Mouse (Mus musculus) neural tube, embryonic 15.5 days (tissue): ENCODE measurements at regions not wholly inside any gene's neighbourhood (a gene's known extent, or its start where the extent isn't known, plus 50 kb on each side); places are given as distances from the start of the nearest gene placed in this dataset.

Experiments
- ATAC-seq: fragments of 200-750 bp; cut with Nextera tagmentation; 2 replicates; pipeline ENCODE4 v1.8.0; 2017; ENCODE audit warnings: mild to moderate bottlenecking, moderate TSS enrichment, moderate library complexity; ENCODE audit not compliant: low FRiP score
- H3K27ac ChIP-seq: fragments of 300-500 bp; sonication (generic); replicated peaks from 2 replicates; pipeline ENCODE4 v1.5.1; 2015; ENCODE audit warnings: mild to moderate bottlenecking, inconsistent platforms
- H3K27me3 ChIP-seq: fragments of 300-500 bp; sonication (generic); replicated peaks from 2 replicates; pipeline ENCODE4 v1.6.1; 2015; ENCODE audit warnings: inconsistent platforms
- H3K36me3 ChIP-seq: fragments of 300-500 bp; sonication (generic); 2 replicates; pipeline ENCODE4 v1.6.1; 2015; ENCODE audit warnings: inconsistent platforms
- H3K4me1 ChIP-seq: fragments of 300-500 bp; sonication (generic); 2 replicates; pipeline ENCODE4 v1.6.1; 2015; ENCODE audit warnings: inconsistent platforms
- H3K4me2 ChIP-seq: fragments of 300-500 bp; sonication (generic); 2 replicates; pipeline ENCODE4 v1.6.1; 2015; ENCODE audit warnings: inconsistent platforms, mild to moderate bottlenecking, moderate library complexity
- H3K4me3 ChIP-seq: fragments of 300-500 bp; sonication (generic); replicated peaks from 2 replicates; pipeline ENCODE4 v1.5.1; 2015; ENCODE audit warnings: mild to moderate bottlenecking, inconsistent platforms
- H3K9ac ChIP-seq: fragments of 300-500 bp; sonication (generic); replicated peaks from 2 replicates; pipeline ENCODE4 v1.6.1; 2015; ENCODE audit warnings: mild to moderate bottlenecking, inconsistent platforms
- H3K9me3 ChIP-seq: fragments of 300-500 bp; sonication (generic); replicated peaks from 2 replicates; pipeline ENCODE4 v1.6.1; 2016; ENCODE audit warnings: inconsistent platforms
- WGBS: fragments of 180-500 bp; shearing (Covaris S2); methylation state at CpG from one replicate; pipeline ENCODE4 v1.1.7; 2015; ENCODE audit warnings: mixed read lengths; 5-methylcytosine and 5-hydroxymethylcytosine counted together

GRCm38 (mm10) chr3:120823536-120823935, 348.0 kb downstream of the Rwdd3 start:
- Histone ChIP-seq H3K27ac (no peak overlapping the region), H3K27me3 (no peaks in the 10 kb centered on the region), H3K9ac (no peak overlapping the region), H3K4me1 (no peaks in the 10 kb centered on the region), H3K9me3 (no peaks in the 10 kb centered on the region), H3K4me2 (no peak overlapping the region), H3K4me3 (no peak overlapping the region), H3K36me3 (no peaks in the 10 kb centered on the region)
- 97% methylated on average over 19 of the region's 19 CpGs for WGBS
- no peak for ATAC-seq

DNA sequence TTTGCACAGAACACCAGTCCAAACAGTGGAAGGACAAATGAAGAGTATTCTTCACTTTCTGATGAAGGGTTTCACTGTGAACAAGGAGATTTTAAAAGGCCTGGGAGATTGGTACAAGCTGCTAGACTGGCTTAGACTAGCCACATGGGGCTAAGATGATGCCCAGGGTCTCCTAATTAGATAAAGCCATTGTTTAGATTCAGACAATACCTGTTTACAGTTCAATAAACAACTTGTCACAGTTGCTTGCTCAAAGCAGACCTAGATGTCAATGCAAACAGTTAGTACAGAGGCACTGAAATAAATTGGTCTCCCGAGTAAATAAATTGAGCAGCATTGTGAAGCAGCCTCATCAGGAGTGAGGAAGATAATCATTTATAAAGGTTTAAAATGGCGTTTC, 359.6 kb downstream of the Rwdd3 start:
- no peak for ATAC-seq
- Histone ChIP-seq H3K4me3 (no peak overlapping the region), H3K9me3 (no peaks in the 10 kb centered on the region), H3K27me3 (no peaks in the 10 kb centered on the region), H3K4me1 (peaks cover 3% of the 10 kb centered on the region; the same call in 1 of the 2 replicates), H3K27ac (no peak overlapping the region), H3K4me2 (no peak overlapping the region), H3K36me3 (no peaks in the 10 kb centered on the region), H3K9ac (no peak overlapping the region)
- WGBS, result 46% methylated on average over 2 of the region's 2 CpGs

DNA sequence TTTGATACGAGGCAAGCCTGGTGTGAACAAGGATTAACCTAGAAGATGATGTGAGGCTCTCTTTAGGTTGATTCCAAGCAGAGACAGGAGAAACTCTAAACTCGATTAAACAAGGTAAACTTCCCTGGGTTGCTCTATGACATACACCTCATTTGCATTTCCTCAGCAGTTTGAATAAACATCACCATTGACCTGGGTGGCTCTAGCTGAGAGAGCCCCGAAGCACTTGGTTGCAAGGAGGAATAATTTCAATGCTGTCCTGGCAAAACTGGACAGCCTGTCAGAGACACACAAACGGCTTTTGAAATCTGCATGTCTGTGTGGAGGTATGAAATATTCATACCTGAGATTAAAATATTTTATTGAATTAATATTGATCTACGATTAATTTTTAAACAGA, 361.0 kb downstream of the Rwdd3 start:
- Histone ChIP-seq H3K27ac (no peak overlapping the region), H3K4me2 (no peak overlapping the region), H3K4me1 (peaks cover 3% of the 10 kb centered on the region; the same call in 1 of the 2 replicates), H3K36me3 (no peaks in the 10 kb centered on the region), H3K4me3 (no peak overlapping the region), H3K27me3 (no peaks in the 10 kb centered on the region), H3K9me3 (no peaks in the 10 kb centered on the region), H3K9ac (no peak overlapping the region)
- WGBS, result 69% methylated on average over 5 of the region's 5 CpGs
- ATAC-seq, result no peak

- Histone ChIP-seq H3K9ac (no peak overlapping the region), H3K27ac (no peak overlapping the region), H3K4me2 (no peak overlapping the region), H3K9me3 (no peaks in the 10 kb centered on the region), H3K4me1 (peaks cover 3% of the 10 kb centered on the region; the same call in 1 of the 2 replicates), H3K4me3 (no peak overlapping the region), H3K36me3 (no peaks in the 10 kb centered on the region), H3K27me3 (no peaks in the 10 kb centered on the region)
- 57% methylated on average over 6 of the region's 6 CpGs for WGBS
- no peak for ATAC-seq
These were observed 361.4 kb downstream of the Rwdd3 start for GRCm38 (mm10) chr3:120810048-120810447.

DNA sequence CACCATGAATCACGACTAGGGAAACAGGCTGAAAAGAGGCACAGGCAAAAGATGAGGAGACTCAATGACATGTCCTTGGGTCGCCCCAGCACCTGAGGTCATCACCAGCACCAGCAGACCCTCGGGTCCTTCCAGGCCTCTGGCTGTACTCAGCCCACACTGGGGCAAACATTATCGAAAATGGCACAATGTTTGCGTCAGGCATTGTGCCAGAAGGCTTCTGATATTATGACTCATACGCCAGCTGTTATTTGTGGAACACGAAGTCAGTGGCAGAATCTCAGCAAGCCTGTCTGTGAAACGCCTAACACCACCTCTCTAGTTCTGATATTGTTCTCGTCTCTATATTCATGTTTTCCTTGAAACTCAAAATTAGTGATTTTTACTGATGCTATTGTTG, 384.8 kb downstream of the Rwdd3 start:
- Histone ChIP-seq H3K9me3 (no peaks in the 10 kb centered on the region), H3K27ac (no peak overlapping the region), H3K9ac (no peak overlapping the region), H3K4me3 (no peak overlapping the region), H3K27me3 (no peaks in the 10 kb centered on the region), H3K4me1 (no peaks in the 10 kb centered on the region), H3K4me2 (no peak overlapping the region), H3K36me3 (no peaks in the 10 kb centered on the region)
- WGBS, result 74% methylated on average over 9 of the region's 9 CpGs
- no peak for ATAC-seq

DNA sequence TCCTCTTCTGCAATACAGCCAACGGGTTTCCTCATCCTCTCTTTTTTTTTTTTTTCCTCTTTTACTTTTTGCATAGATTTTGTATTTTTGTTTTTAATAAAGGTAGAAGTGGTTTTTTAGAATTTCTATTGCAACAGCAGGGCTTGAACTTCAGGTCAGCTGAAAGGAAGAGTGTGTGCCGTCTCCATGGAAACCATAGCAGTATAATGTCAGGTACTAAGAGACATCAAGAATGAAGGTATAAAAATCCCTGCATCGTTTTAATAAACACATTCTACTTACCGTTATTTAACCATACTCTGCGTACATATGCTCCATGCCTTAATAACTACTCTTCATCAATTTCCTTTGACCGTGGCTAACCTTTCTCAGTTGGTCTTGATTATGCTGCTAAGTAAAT, 390.0 kb downstream of the Rwdd3 start:
- Histone ChIP-seq H3K27ac (no peak overlapping the region), H3K4me3 (no peak overlapping the region), H3K9me3 (no peaks in the 10 kb centered on the region), H3K36me3 (no peaks in the 10 kb centered on the region), H3K27me3 (no peaks in the 10 kb centered on the region), H3K9ac (no peak overlapping the region), H3K4me2 (no peak overlapping the region), H3K4me1 (no peaks in the 10 kb centered on the region)
- no peak for ATAC-seq
- 66% methylated on average over 6 of the region's 6 CpGs for WGBS

DNA sequence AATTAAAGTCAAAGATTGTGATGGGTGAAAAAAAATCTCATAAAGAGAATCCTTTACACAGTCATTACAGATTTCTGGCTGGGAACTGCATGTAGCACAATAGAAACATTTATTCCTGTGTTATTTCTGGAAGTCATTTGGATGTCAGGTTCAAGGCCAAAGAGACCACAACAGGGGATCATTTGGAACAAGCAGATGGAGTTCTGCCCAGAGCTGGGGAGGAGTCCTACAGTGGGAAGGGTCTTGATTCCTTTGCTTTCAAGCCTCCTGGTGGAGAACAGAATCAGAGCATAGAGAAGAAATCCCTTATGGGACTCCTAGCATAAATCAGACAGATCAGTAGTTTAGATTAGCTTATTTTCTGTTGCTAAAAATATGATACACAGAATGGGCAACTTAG, 392.4 kb downstream of the Rwdd3 start:
- no peaks in the 10 kb centered on the region for H3K4me1 ChIP-seq
- H3K27me3 ChIP-seq, result no peaks in the 10 kb centered on the region

GRCm38 (mm10) chr3:120774951-120775350, 396.5 kb downstream of the Rwdd3 start:
- Histone ChIP-seq H3K4me2 (no peak overlapping the region), H3K9ac (no peak overlapping the region), H3K27ac (no peak overlapping the region), H3K36me3 (no peaks in the 10 kb centered on the region), H3K4me3 (no peak overlapping the region), H3K9me3 (no peaks in the 10 kb centered on the region), H3K4me1 (no peaks in the 10 kb centered on the region), H3K27me3 (no peaks in the 10 kb centered on the region)
- ATAC-seq, result no peak
- 80% methylated on average over 6 of the region's 6 CpGs for WGBS

More for the DNA sequence above, 392.4 kb downstream of the Rwdd3 start:
- H3K36me3 ChIP-seq, result no peaks in the 10 kb centered on the region
- no peak overlapping the region for H3K4me3 ChIP-seq
- no peak overlapping the region for H3K27ac ChIP-seq
- H3K9ac ChIP-seq, result no peak overlapping the region
- H3K9me3 ChIP-seq, result no peaks in the 10 kb centered on the region
- ATAC-seq, result no peak
- no peak overlapping the region for H3K4me2 ChIP-seq

DNA sequence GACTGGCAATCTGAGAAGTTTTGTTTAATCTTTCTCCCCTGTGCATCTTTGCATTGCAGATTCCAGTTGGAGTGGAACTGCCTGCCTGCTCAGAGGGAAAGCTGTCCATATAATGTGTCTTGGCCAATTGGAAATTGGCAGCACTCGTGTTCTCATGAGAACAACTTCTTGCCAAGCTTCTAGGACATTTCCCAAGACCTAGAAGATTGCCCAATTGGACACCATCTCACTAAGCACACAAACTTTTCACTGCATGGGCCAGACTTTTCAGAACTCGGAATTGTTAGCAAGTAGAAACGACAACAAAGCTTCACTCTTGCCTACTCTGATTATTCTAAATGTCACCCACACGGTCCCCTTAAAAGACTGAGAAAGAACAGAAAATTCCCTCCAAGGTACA, 409.8 kb downstream of the Rwdd3 start:
- H3K27ac ChIP-seq, result no peak overlapping the region
- H3K4me2 ChIP-seq, result no peak overlapping the region
- no peak overlapping the region for H3K4me3 ChIP-seq
- H3K4me1 ChIP-seq, result no peaks in the 10 kb centered on the region
- 89% methylated on average over 4 of the region's 4 CpGs for WGBS
- no peak for ATAC-seq
- no peak overlapping the region for H3K9ac ChIP-seq
- no peaks in the 10 kb centered on the region for H3K27me3 ChIP-seq
- H3K9me3 ChIP-seq, result no peaks in the 10 kb centered on the region
- H3K36me3 ChIP-seq, result no peaks in the 10 kb centered on the region

GRCm38 (mm10) chr3:120761223-120761622, 410.3 kb downstream of the Rwdd3 start:
- Histone ChIP-seq H3K27ac (no peak overlapping the region), H3K4me2 (no peak overlapping the region), H3K4me1 (no peaks in the 10 kb centered on the region), H3K9me3 (no peaks in the 10 kb centered on the region), H3K9ac (no peak overlapping the region), H3K36me3 (no peaks in the 10 kb centered on the region), H3K27me3 (no peaks in the 10 kb centered on the region), H3K4me3 (no peak overlapping the region)
- no peak for ATAC-seq
- 86% methylated on average over 3 of the region's 3 CpGs for WGBS

DNA sequence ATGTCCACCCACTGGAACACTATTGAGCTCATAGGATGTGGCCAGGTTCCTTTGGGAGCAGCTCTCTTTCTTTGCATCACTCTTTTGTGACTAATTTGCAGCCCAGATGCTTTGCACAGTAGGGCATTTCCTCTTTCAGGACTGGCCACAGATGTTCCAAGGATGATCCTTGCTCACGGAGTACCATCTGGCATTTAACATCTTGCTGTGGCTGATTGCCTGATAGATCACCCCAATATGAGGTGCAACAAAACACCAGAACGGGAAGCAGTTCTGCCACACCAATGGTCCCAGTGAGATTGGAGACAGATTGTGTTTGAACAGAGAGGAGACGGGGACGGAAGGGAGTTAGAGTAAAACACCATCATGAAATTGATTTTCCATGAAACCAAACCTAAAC, 423.0 kb downstream of the Rwdd3 start:
- Histone ChIP-seq H3K4me2 (no peak overlapping the region), H3K4me1 (no peaks in the 10 kb centered on the region), H3K9me3 (no peaks in the 10 kb centered on the region), H3K36me3 (no peaks in the 10 kb centered on the region), H3K27ac (no peak overlapping the region), H3K4me3 (no peak overlapping the region), H3K27me3 (no peaks in the 10 kb centered on the region), H3K9ac (no peak overlapping the region)
- ATAC-seq, result no peak
- WGBS, result 33% methylated on average over 4 of the region's 4 CpGs

GRCm38 (mm10) chr3:120747678-120748077, 423.8 kb downstream of the Rwdd3 start:
- H3K4me2 ChIP-seq, result no peak overlapping the region
- H3K9ac ChIP-seq, result no peak overlapping the region
- H3K4me3 ChIP-seq, result no peak overlapping the region
- no peaks in the 10 kb centered on the region for H3K9me3 ChIP-seq
- H3K27ac ChIP-seq, result no peak overlapping the region
- no peak for ATAC-seq
- H3K36me3 ChIP-seq, result no peaks in the 10 kb centered on the region
- H3K4me1 ChIP-seq, result no peaks in the 10 kb centered on the region
- WGBS, result 93% methylated on average over 4 of the region's 4 CpGs
- H3K27me3 ChIP-seq, result no peaks in the 10 kb centered on the region

- ATAC-seq, result no peak
- peaks cover 13% of the 10 kb centered on the region for H3K4me1 ChIP-seq
- no peak overlapping the region for H3K27ac ChIP-seq
- no peaks in the 10 kb centered on the region for H3K36me3 ChIP-seq
- no peak overlapping the region for H3K4me3 ChIP-seq
- WGBS, result 95% methylated on average over 6 of the region's 6 CpGs
- H3K9ac ChIP-seq, result no peak overlapping the region
- H3K27me3 ChIP-seq, result no peaks in the 10 kb centered on the region
- no peaks in the 10 kb centered on the region for H3K9me3 ChIP-seq
- H3K4me2 ChIP-seq, result no peak overlapping the region
These were observed 438.2 kb downstream of the Rwdd3 start for GRCm38 (mm10) chr3:120733332-120733731.
